Mouse (Mus musculus) natural killer cell, adult 2 months (primary cell): ENCODE measurements around the gene Vmn1r229.

Source experiments
- DNase-seq, 2 experiments: peaks; one replicate each; pipeline ENCODE4 v3.0.0; 2022; ENCODE audit warnings: low spot score in 2 of 2

Gene Vmn1r229

DNA sequence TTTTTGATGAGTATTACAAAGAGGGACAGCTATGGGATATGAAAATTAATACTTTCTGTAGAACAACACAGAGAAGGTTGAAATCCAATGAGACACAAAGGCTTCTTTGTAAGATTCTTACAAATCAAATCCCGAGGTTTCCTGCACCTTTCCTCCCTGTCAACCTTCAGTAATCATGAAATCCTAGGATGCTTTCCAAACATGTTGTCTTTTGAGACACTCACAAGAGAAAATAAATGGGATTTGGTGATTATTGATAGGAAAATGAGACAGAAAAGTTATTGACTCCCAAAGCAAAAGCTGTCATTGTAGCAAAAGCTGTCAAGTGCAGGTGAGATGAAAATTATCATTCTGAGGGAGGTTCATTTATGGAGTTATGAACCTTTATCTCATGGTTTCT lies at the start of gene Vmn1r229:
Gene Vmn1r229 (plus strand): TSS at position 301 of the 400 bp plus-strand sequence.
- DNase-seq = no peak

DNA sequence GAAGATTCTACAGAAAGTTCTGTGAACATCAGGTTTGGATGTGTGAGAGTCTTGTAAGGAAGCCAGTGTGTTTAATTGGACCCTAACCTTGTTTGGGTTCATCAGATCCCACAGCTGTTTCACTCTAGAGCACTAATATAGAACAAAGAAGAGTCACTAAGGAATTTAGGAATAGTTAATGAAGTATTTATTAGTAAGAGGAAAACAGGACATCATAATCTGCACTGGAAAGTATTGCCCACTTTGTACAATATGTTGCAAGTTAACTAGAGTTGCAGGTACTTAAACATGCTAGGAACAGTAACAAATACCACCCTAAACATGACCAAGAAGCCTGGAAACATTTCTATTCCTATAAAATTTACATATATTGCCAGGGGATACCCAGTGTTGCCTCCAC lies 25.3 kb upstream of the Vmn1r229 start, which contains the start of gene Vmn1r228:
Gene Vmn1r228 (minus strand): TSS at position 101 of the 400 bp plus-strand sequence.
- DNase-seq = no peak

DNA sequence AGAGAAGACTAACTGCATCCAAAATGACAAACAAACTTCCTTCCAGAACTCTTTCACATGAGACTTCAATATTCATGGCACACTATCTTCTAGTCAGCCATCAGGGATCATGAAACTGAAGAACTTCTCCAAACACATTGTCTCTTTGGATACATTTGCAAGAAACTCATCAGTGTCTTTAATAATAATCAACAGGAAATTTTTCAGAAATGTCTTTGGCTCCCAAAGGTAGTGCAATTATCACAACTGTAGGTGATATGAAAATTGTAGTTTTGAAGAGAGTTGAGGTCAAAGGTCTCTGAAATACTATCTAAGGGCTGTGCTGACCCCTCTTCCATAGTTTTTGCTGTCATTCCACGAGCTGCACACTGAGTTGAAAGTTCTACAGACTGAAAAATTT lies 28.8 kb downstream of the Vmn1r229 start, which contains the start of gene Vmn1r230:
Gene Vmn1r230 (plus strand): TSS at position 301 of the 400 bp plus-strand sequence.
- DNase-seq = no peak
